8 mouse cellular contexts compared by ENCODE assay signal in the genomic region with DNA sequence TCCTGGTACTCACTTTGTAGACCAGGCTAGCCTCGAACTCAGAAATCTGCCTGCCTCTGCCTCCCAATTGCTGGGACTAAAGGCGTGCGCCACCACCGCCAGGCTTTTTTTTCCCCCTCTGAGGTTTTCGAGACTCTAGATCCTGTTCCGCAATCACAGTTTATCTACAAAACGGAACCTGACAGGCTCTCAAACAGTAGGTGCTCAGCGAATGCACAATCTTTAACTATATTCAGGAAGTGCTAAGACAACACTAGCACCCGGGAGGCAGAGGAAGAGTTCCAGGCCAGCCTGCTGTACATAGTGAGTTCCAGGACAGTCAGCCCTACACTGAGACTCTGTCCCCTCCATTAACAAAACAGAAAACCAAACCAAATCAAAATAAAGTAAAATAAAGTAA. TPM values are rescaled to one million over a fixed set of nuclear protein-coding genes. Genes with fewer than 3 reads are reported as not detected.
DNase-seq lines count a peak whose midpoint lies in the region; ATAC-seq lines count a peak whose summit lies in the region.

No protein-coding gene starts in this region.

- DNase-seq in heart, adult 11 months = no peak
- DNase-seq in A20 (ENCODE audit: low read depth, low spot score) = peak; percentile 72
- no peak for DNase-seq in right cerebral cortex, postnatal 10 days (ENCODE audit: low spot score in 2 of 2)
- no peak for DNase-seq in ovary, adult 18-20 months (ENCODE audit: low spot score)
- no peak for DNase-seq in cerebellum, adult 11-12 months

- H3K9ac ChIP-seq in heart, embryonic 13.5 days = peak overlapping the region; percentile 82
- H3K9ac ChIP-seq in embryonic facial prominence, embryonic 15.5 days = no peak overlapping the region
- H3K9ac ChIP-seq in liver, embryonic 12.5 days = peak overlapping the region; percentile 76

- ATAC-seq in heart, embryonic 13.5 days (ENCODE audit: extremely low read depth, insufficient number of reproducible peaks, low FRiP score, low TSS enrichment) = no peak
- ATAC-seq in embryonic facial prominence, embryonic 15.5 days (ENCODE audit: insufficient number of reproducible peaks, low FRiP score, low TSS enrichment, low read depth) = no peak
- no peak for ATAC-seq in liver, embryonic 12.5 days

- H3K36me3 ChIP-seq in heart, embryonic 13.5 days = peaks cover 35% of the 10 kb centered on the region
- H3K36me3 ChIP-seq in embryonic facial prominence, embryonic 15.5 days = peaks cover 24% of the 10 kb centered on the region
- H3K36me3 ChIP-seq in liver, embryonic 12.5 days = peaks cover 25% of the 10 kb centered on the region

- H3K27me3 ChIP-seq in heart, embryonic 13.5 days (replicated peaks) = peaks cover 6% of the 10 kb centered on the region; the same call in 1 of the 2 replicates
- H3K27me3 ChIP-seq in embryonic facial prominence, embryonic 15.5 days = no peaks in the 10 kb centered on the region
- H3K27me3 ChIP-seq in liver, embryonic 12.5 days (replicated peaks) = 0 out of 2 replicates have a peak, but pooled peaks cover 4% of the 10 kb centered on the region

- 62% methylated on average over 9 of the region's 9 CpGs for WGBS in heart, embryonic 13.5 days
- WGBS in embryonic facial prominence, embryonic 15.5 days = 74% methylated on average over 9 of the region's 9 CpGs
- WGBS in liver, embryonic 12.5 days (ENCODE audit: insufficient replicate concordance) = 30% methylated on average over 9 of the region's 9 CpGs

- peak overlapping the region; percentile 56 for H3K4me3 ChIP-seq in heart, embryonic 13.5 days
- peak overlapping the region; percentile 48 for H3K4me3 ChIP-seq in embryonic facial prominence, embryonic 15.5 days (replicated peaks)
- peak overlapping the region; percentile 63 for H3K4me3 ChIP-seq in liver, embryonic 12.5 days

- peak overlapping the region; percentile 91 for H3K4me2 ChIP-seq in heart, embryonic 13.5 days
- H3K4me2 ChIP-seq in embryonic facial prominence, embryonic 15.5 days (replicated peaks) = peak overlapping the region; percentile 91
- peak overlapping the region; percentile 93 for H3K4me2 ChIP-seq in liver, embryonic 12.5 days

- H3K27ac ChIP-seq in heart, embryonic 13.5 days (replicated peaks) = no peak overlapping the region
- no peak overlapping the region for H3K27ac ChIP-seq in embryonic facial prominence, embryonic 15.5 days (replicated peaks)
- peak overlapping the region; percentile 91 for H3K27ac ChIP-seq in liver, embryonic 12.5 days

- peaks cover 31% of the 10 kb centered on the region for H3K4me1 ChIP-seq in heart, embryonic 13.5 days
- H3K4me1 ChIP-seq in embryonic facial prominence, embryonic 15.5 days = peaks cover 37% of the 10 kb centered on the region
- peaks cover 94% of the 10 kb centered on the region for H3K4me1 ChIP-seq in liver, embryonic 12.5 days

- H3K9me3 ChIP-seq in heart, embryonic 13.5 days = no peaks in the 10 kb centered on the region
- H3K9me3 ChIP-seq in embryonic facial prominence, embryonic 15.5 days (replicated peaks) = no peaks in the 10 kb centered on the region
- no peaks in the 10 kb centered on the region for H3K9me3 ChIP-seq in liver, embryonic 12.5 days (replicated peaks)

RNA-seq across cellular contexts. Expression of gene Mpv17l2, which starts 4.6 kb away (rescaled TPM):
- 41.6 and 48.4 TPM in 2 replicates for polyA plus RNA-seq in heart, embryonic 13.5 days (2015; fragmentation: Nextera tagmentation; extraction: Ambion mirVana)
- polyA plus RNA-seq in embryonic facial prominence, embryonic 15.5 days (2015; fragmentation: Nextera tagmentation; extraction: Ambion mirVana) = 41.7 and 42.3 TPM in 2 replicates
- 52.2 and 52.7 TPM in 2 replicates for polyA plus RNA-seq in liver, embryonic 12.5 days (2016; fragmentation: Nextera tagmentation; extraction: Ambion mirVana)

RNA-seq across cellular contexts. Expression of gene Rab3a, which starts 10.8 kb away (rescaled TPM):
- polyA plus RNA-seq in heart, embryonic 13.5 days (2015; fragmentation: Nextera tagmentation; extraction: Ambion mirVana) = 17.4 and 23.2 TPM in 2 replicates
- 22.7 and 28.6 TPM in 2 replicates for polyA plus RNA-seq in embryonic facial prominence, embryonic 15.5 days (2015; fragmentation: Nextera tagmentation; extraction: Ambion mirVana)
- 3.3 and 3.9 TPM in 2 replicates for polyA plus RNA-seq in liver, embryonic 12.5 days (2016; fragmentation: Nextera tagmentation; extraction: Ambion mirVana)

RNA-seq across cellular contexts. Expression of gene Pik3r2, which starts 11.2 kb away (rescaled TPM):
- polyA plus RNA-seq in heart, embryonic 13.5 days (2015; fragmentation: Nextera tagmentation; extraction: Ambion mirVana) = 34.9 and 36.5 TPM in 2 replicates
- 92.5 and 94.3 TPM in 2 replicates for polyA plus RNA-seq in embryonic facial prominence, embryonic 15.5 days (2015; fragmentation: Nextera tagmentation; extraction: Ambion mirVana)
- polyA plus RNA-seq in liver, embryonic 12.5 days (2016; fragmentation: Nextera tagmentation; extraction: Ambion mirVana) = 23.3 and 27.3 TPM in 2 replicates

RNA-seq across cellular contexts. Expression of gene Mast3, which starts 39.5 kb away (rescaled TPM):
- polyA plus RNA-seq in heart, embryonic 13.5 days (2015; fragmentation: Nextera tagmentation; extraction: Ambion mirVana) = 5.6 and 6.7 TPM in 2 replicates
- 19.1 and 20.2 TPM in 2 replicates for polyA plus RNA-seq in embryonic facial prominence, embryonic 15.5 days (2015; fragmentation: Nextera tagmentation; extraction: Ambion mirVana)
- polyA plus RNA-seq in liver, embryonic 12.5 days (2016; fragmentation: Nextera tagmentation; extraction: Ambion mirVana) = 9.8 and 10.4 TPM in 2 replicates

RNA-seq across cellular contexts. Expression of gene Pde4c, which starts 41.8 kb away (rescaled TPM):
- 0.14 TPM in 1 of 2 replicates, not detected in the other for polyA plus RNA-seq in heart, embryonic 13.5 days (2015; fragmentation: Nextera tagmentation; extraction: Ambion mirVana)
- 0.16 and 0.29 TPM in 2 replicates for polyA plus RNA-seq in embryonic facial prominence, embryonic 15.5 days (2015; fragmentation: Nextera tagmentation; extraction: Ambion mirVana)
- 0.56 and 0.71 TPM in 2 replicates for polyA plus RNA-seq in liver, embryonic 12.5 days (2016; fragmentation: Nextera tagmentation; extraction: Ambion mirVana)
